Mouse (Mus musculus) MEL (cell line): ENCODE data around the gene Defb20. TPM values are rescaled to one million over a fixed set of nuclear protein-coding genes. Genes with fewer than 3 reads are reported as not detected.

ENCODE experiments used
- DNase-seq: peaks from one replicate; pipeline ENCODE4 v3.0.0; 2011; ENCODE audit warnings: low read depth, low spot score
- H3K27ac ChIP-seq: 2 replicates; pipeline ENCODE4 v1.5.1; 2012; ENCODE audit warnings: low read depth, mild to moderate bottlenecking, control low read depth, low read length, moderate library complexity; ENCODE audit not compliant: control insufficient read depth
- H3K27me3 ChIP-seq, 2 experiments: fragments of 150-350 bp in 1 of 2; sonication (generic) in 1 of 2; 2 replicates each; pipeline ENCODE4 v1.6.1; 2012; ENCODE audit warnings: low read length in 2 of 2, mild to moderate bottlenecking in 2 of 2, improper control_type of control experiment in 1 of 2, moderate library complexity in 1 of 2; ENCODE audit not compliant: insufficient read depth in 2 of 2, control insufficient read depth in 1 of 2
- H3K36me3 ChIP-seq, 2 experiments: 2 replicates each; pipeline ENCODE4 v1.6.1; 2012 to 2014; ENCODE audit warnings: low read length in 2 of 2, improper control_type of control experiment in 1 of 2, inconsistent platforms in 1 of 2, mild to moderate bottlenecking in 1 of 2; ENCODE audit not compliant: insufficient read depth in 2 of 2, control insufficient read depth in 1 of 2
- H3K4me1 ChIP-seq, 2 experiments: fragments of 150-350 bp in 1 of 2; sonication (generic) in 1 of 2; 2 replicates each; pipeline ENCODE4 v1.6.1; 2012; ENCODE audit warnings: low read length in 2 of 2, improper control_type of control experiment in 1 of 2, mild to moderate bottlenecking in 1 of 2; ENCODE audit not compliant: insufficient read depth in 2 of 2, control insufficient read depth in 1 of 2
- H3K4me3 ChIP-seq, 2 experiments: fragments of 150-350 bp in 1 of 2; sonication (generic) in 1 of 2; 2 replicates each; pipeline ENCODE4 v1.5.1; 2012; ENCODE audit warnings: low read depth in 2 of 2, low read length in 2 of 2, mild to moderate bottlenecking in 2 of 2, moderate library complexity in 2 of 2, control low read depth in 1 of 2, improper control_type of control experiment in 1 of 2; ENCODE audit not compliant: control insufficient read depth in 1 of 2, insufficient read depth in 1 of 2
- H3K79me2 ChIP-seq: 2 replicates; pipeline ENCODE4 v1.6.1; 2012; ENCODE audit warnings: mild to moderate bottlenecking, low read length, moderate library complexity; ENCODE audit not compliant: control insufficient read depth, poor library complexity, insufficient read depth
- H3K9ac ChIP-seq: 2 replicates; pipeline ENCODE4 v1.6.1; 2012; ENCODE audit warnings: low read depth, mild to moderate bottlenecking, control low read depth, low read length, moderate library complexity; ENCODE audit not compliant: control insufficient read depth, poor library complexity, severe bottlenecking
- H3K9me3 ChIP-seq: fragments of 150-350 bp; sonication (generic); replicated peaks from 2 replicates; pipeline ENCODE4 v1.6.1; 2012; ENCODE audit warnings: mild to moderate bottlenecking, low read length, improper control_type of control experiment, moderate library complexity; ENCODE audit not compliant: insufficient read depth
- BHLHE40 ChIP-seq: IDR thresholded peaks from 2 replicates; pipeline ENCODE4 v1.6.1; 2012; ENCODE audit warnings: low read depth, mild to moderate bottlenecking, inconsistent platforms, low read length, improper control_type of control experiment, borderline replicate concordance
- CHD1 ChIP-seq: IDR thresholded peaks from 2 replicates; pipeline ENCODE4 v1.6.1; 2012; ENCODE audit warnings: low read depth, mild to moderate bottlenecking, inconsistent platforms, low read length, improper control_type of control experiment
- CHD2 ChIP-seq: IDR thresholded peaks from 2 replicates; pipeline ENCODE4 v1.6.1; 2011; ENCODE audit warnings: low read length, improper control_type of control experiment
- CTCF ChIP-seq, 3 experiments: IDR thresholded peaks in 2 of 3; conservative IDR thresholded peaks in 1 of 3; 2 replicates each; pipeline ENCODE4 v1.5.1; 2011 to 2012; ENCODE audit warnings: low read length in 3 of 3, low read depth in 2 of 3, mild to moderate bottlenecking in 2 of 3, improper control_type of control experiment in 1 of 3, inconsistent platforms in 1 of 3, mixed read lengths in 1 of 3, moderate library complexity in 1 of 3; ENCODE audit not compliant: control insufficient read depth in 1 of 3, insufficient read depth in 1 of 3, poor library complexity in 1 of 3, severe bottlenecking in 1 of 3
- E2F4 ChIP-seq: IDR thresholded peaks from 2 replicates; pipeline ENCODE4 v1.6.1; 2011; ENCODE audit warnings: low read depth, low read length, improper control_type of control experiment, borderline replicate concordance
- ELF1 ChIP-seq: IDR thresholded peaks from 2 replicates; pipeline ENCODE4 v1.6.1; 2014; ENCODE audit warnings: low read depth, mild to moderate bottlenecking, inconsistent platforms, low read length, improper control_type of control experiment, moderate library complexity
- EP300 ChIP-seq, 2 experiments: IDR thresholded peaks; 2 replicates each; pipeline ENCODE4 v1.6.1; 2011; ENCODE audit warnings: improper control_type of control experiment in 2 of 2, low read length in 2 of 2, low read depth in 1 of 2, mild to moderate bottlenecking in 1 of 2
- KAT2A ChIP-seq: conservative IDR thresholded peaks from 2 replicates; pipeline ENCODE4 v1.6.1; 2012; ENCODE audit warnings: low read depth, low read length, improper control_type of control experiment, inconsistent platforms
- MEF2A ChIP-seq: IDR thresholded peaks from 2 replicates; pipeline ENCODE4 v1.6.1; 2014; ENCODE audit warnings: low read depth, mild to moderate bottlenecking, inconsistent platforms, low read length, improper control_type of control experiment; ENCODE audit not compliant: poor library complexity, insufficient replicate concordance, severe bottlenecking; ENCODE audit errors: extremely low read depth
- MYC ChIP-seq: IDR thresholded peaks from 2 replicates; pipeline ENCODE4 v1.6.1; 2011; ENCODE audit warnings: low read depth, mild to moderate bottlenecking, low read length, improper control_type of control experiment, moderate library complexity
- NELFE ChIP-seq: IDR thresholded peaks from 2 replicates; pipeline ENCODE4 v1.6.1; 2011; ENCODE audit warnings: low read depth, low read length, improper control_type of control experiment
- NRF1 ChIP-seq: IDR thresholded peaks from 2 replicates; pipeline ENCODE4 v1.6.1; 2014; ENCODE audit warnings: low read depth, mild to moderate bottlenecking, inconsistent platforms, low read length, improper control_type of control experiment, moderate library complexity; ENCODE audit not compliant: poor library complexity, insufficient read depth, severe bottlenecking
- POLR2A ChIP-seq, 2 experiments: IDR thresholded peaks; 2 replicates each; pipeline ENCODE4 v1.6.1; 2011 to 2012; ENCODE audit warnings: low read length in 2 of 2, mild to moderate bottlenecking in 2 of 2, control low read depth in 1 of 2, improper control_type of control experiment in 1 of 2, low read depth in 1 of 2, moderate library complexity in 1 of 2; ENCODE audit not compliant: control insufficient read depth in 1 of 2, insufficient read depth in 1 of 2, poor library complexity in 1 of 2
- POLR2AphosphoS2 ChIP-seq: IDR thresholded peaks from 2 replicates; pipeline ENCODE4 v1.6.1; 2011; ENCODE audit warnings: low read length, improper control_type of control experiment
- POLR2AphosphoS5 ChIP-seq: IDR thresholded peaks from 2 replicates; pipeline ENCODE4 v1.6.1; 2012; ENCODE audit warnings: low read depth, borderline replicate concordance, mild to moderate bottlenecking, inconsistent platforms, low read length, moderate library complexity, mixed read lengths
- RAD21 ChIP-seq: IDR thresholded peaks from 2 replicates; pipeline ENCODE4 v1.6.1; 2011; ENCODE audit warnings: mild to moderate bottlenecking, low read depth, low read length, improper control_type of control experiment
- SIN3A ChIP-seq: IDR thresholded peaks from 2 replicates; pipeline ENCODE4 v1.6.1; 2012; ENCODE audit warnings: low read length, improper control_type of control experiment, inconsistent platforms
- SMC3 ChIP-seq: IDR thresholded peaks from 2 replicates; pipeline ENCODE4 v1.6.1; 2011; ENCODE audit warnings: low read depth, low read length, improper control_type of control experiment
- TAL1 ChIP-seq: IDR thresholded peaks from 2 replicates; pipeline ENCODE4 v1.6.1; 2012; ENCODE audit warnings: mild to moderate bottlenecking, inconsistent platforms, low read length, moderate library complexity, mixed read lengths
- UBTF ChIP-seq: IDR thresholded peaks from 2 replicates; pipeline ENCODE4 v1.6.1; 2012; ENCODE audit warnings: low read depth, mild to moderate bottlenecking, inconsistent platforms, low read length, improper control_type of control experiment, moderate library complexity, borderline replicate concordance; ENCODE audit not compliant: insufficient read depth
- USF2 ChIP-seq, 2 experiments: IDR thresholded peaks; 2 replicates each; pipeline ENCODE4 v1.6.1; 2011 to 2012; ENCODE audit warnings: improper control_type of control experiment in 2 of 2, low read length in 2 of 2, borderline replicate concordance in 1 of 2, inconsistent platforms in 1 of 2, low read depth in 1 of 2, mild to moderate bottlenecking in 1 of 2; ENCODE audit not compliant: insufficient read depth in 1 of 2
- ZC3H11A ChIP-seq: IDR thresholded peaks from 2 replicates; pipeline ENCODE4 v1.6.1; 2012; ENCODE audit warnings: low read depth, mild to moderate bottlenecking, inconsistent platforms, low read length, improper control_type of control experiment
- ZMIZ1 ChIP-seq: IDR thresholded peaks from 2 replicates; pipeline ENCODE4 v1.6.1; 2012; ENCODE audit warnings: low read depth, mild to moderate bottlenecking, inconsistent platforms, low read length, improper control_type of control experiment, moderate library complexity
- ZNF384 ChIP-seq: IDR thresholded peaks from 2 replicates; pipeline ENCODE4 v1.6.1; 2012; ENCODE audit warnings: low read depth, mild to moderate bottlenecking, inconsistent platforms, low read length, improper control_type of control experiment
- polyA plus RNA-seq, 2 experiments: library from polyadenylated mRNA; stranded (reverse) in 1 of 2; unstranded in 1 of 2; fragments of >175 nt in 1 of 2; fragments of >200 nt in 1 of 2; gene quantifications; 2 replicates each; pipeline versions ENCODE4 v1.2.1 to v1.2.4; 2012; ENCODE audit warnings: low replicate concordance in 2 of 2, low read depth in 1 of 2; ENCODE audit not compliant: insufficient read length in 2 of 2, insufficient read depth in 1 of 2, missing spikeins in 1 of 2
- total RNA-seq: library from RNA; depleted of rRNA; stranded (reverse); fragments of 300-350 nt; gene quantifications from 2 replicates; pipeline ENCODE4 v1.2.3, GENCODE M21; 2012

Gene Defb20
- total and polyA plus RNA-seq, 3 experiments = not detected

GRCm38 (mm10) chr2:152447461-152447860, 29.4 kb upstream of the Defb20 start:
- Histone ChIP-seq H3K27ac (no peak overlapping the region), H3K79me2 (no peaks in the 10 kb centered on the region), H3K4me1 (peaks cover 2 to 14% of the 10 kb centered on the region in 2 experiments; a peak in 3 of 4 replicates), H3K27me3 (no peaks in the 10 kb centered on the region), H3K9me3 (no peaks in the 10 kb centered on the region), H3K4me3 (no peak overlapping the region), H3K36me3 (peaks cover 0 to 6% of the 10 kb centered on the region in 2 experiments; a peak in 2 of 4 replicates), H3K9ac (no peak overlapping the region)
- DNase-seq = peak; percentile 11
- no peak for TF ChIP-seq CHD2
- TF ChIP-seq POLR2A (IDR thresholded peaks at IDR 0.05; ENCODE audit: control insufficient read depth in 1 of 2, insufficient read depth in 1 of 2, low read depth in 1 of 2, low read length in 2 of 2, poor library complexity in 1 of 2) = no peak
- no peak for TF ChIP-seq MYC
- no peak for TF ChIP-seq ZMIZ1
- TF ChIP-seq ZC3H11A = no peak
- TF ChIP-seq E2F4 = no peak
- TF ChIP-seq BHLHE40 = no peak

- Histone ChIP-seq H3K4me1 (peaks cover 2 to 14% of the 10 kb centered on the region in 2 experiments; a peak in 3 of 4 replicates), H3K27me3 (no peaks in the 10 kb centered on the region; a peak in 1 of 4 replicates), H3K36me3 (peaks cover 0 to 6% of the 10 kb centered on the region in 2 experiments; a peak in 2 of 4 replicates), H3K4me3 (no peak overlapping the region), H3K9me3 (no peaks in the 10 kb centered on the region)
- TF ChIP-seq RAD21 = peak; percentile 74
- no peak for TF ChIP-seq POLR2AphosphoS2
- TF ChIP-seq CTCF (IDR thresholded peaks at IDR 0.05 in 2 of 3, conservative IDR thresholded peaks at IDR 0.05 in 1 of 3; ENCODE audit: control insufficient read depth in 1 of 3, insufficient read depth in 1 of 3, low read depth in 2 of 3, low read length in 3 of 3, poor library complexity in 1 of 3, severe bottlenecking in 1 of 3) = peak; percentile 55 to 75 (median 57)
- peak; percentile 66 for TF ChIP-seq SMC3
- TF ChIP-seq ZC3H11A = peak; percentile 41; the same call in 1 of the 2 replicates
- TF ChIP-seq, all 39 proteins: peak for 4
- no peak overlapping the region for H3K27ac ChIP-seq
- H3K79me2 ChIP-seq = no peaks in the 10 kb centered on the region
- no peak overlapping the region for H3K9ac ChIP-seq
- DNase-seq = peak; percentile 63
Measured at GRCm38 (mm10) chr2:152450241-152450640, 26.6 kb upstream of the Defb20 start.

- TF ChIP-seq USF2 (IDR thresholded peaks at IDR 0.05; ENCODE audit: borderline replicate concordance in 1 of 2, insufficient read depth in 1 of 2, low read depth in 1 of 2, low read length in 2 of 2) (no peak), ZNF384 (no peak), ELF1 (no peak), UBTF (no peak), POLR2AphosphoS5 (no peak), KAT2A (no peak), NELFE (no peak), CHD1 (no peak), MEF2A (no peak), SIN3A (no peak), ZMIZ1 (no peak), TAL1 (no peak), NRF1 (no peak), EP300 (IDR thresholded peaks at IDR 0.05; ENCODE audit: low read depth in 1 of 2, low read length in 2 of 2) (no peak)
- no peak overlapping the region for H3K27ac ChIP-seq
- no peaks in the 10 kb centered on the region for H3K79me2 ChIP-seq
- H3K4me1 ChIP-seq = peaks cover 2% of the 10 kb centered on the region in 2 experiments; a peak in 3 of 4 replicates
- H3K4me3 ChIP-seq = no peak overlapping the region
- H3K9ac ChIP-seq = no peak overlapping the region
- DNase-seq = no peak
- H3K27me3 ChIP-seq = peaks cover 4 to 9% of the 10 kb centered on the region in 2 experiments; a peak in 2 of 4 replicates
- H3K9me3 ChIP-seq = no peaks in the 10 kb centered on the region
- H3K36me3 ChIP-seq = no peaks in the 10 kb centered on the region; a peak in 1 of 4 replicates
Measured at GRCm38 (mm10) chr2:152452101-152452781, 24.6 kb upstream of the Defb20 start.
